Mouse (Mus musculus) large intestine, adult 2 months (tissue): Measurements from ENCODE around the gene Gtf2i. TPM values are rescaled to one million over a fixed set of nuclear protein-coding genes. Genes with fewer than 3 reads are reported as not detected.

Source experiments
- DNase-seq: peaks from one replicate; pipeline ENCODE4 v3.0.0-alpha.2; 2012; ENCODE audit warnings: low read depth, low spot score
- whole genome bisulfite sequencing: fragments of 180-500 bp; shearing (Covaris S2); methylation state at CpG from one replicate; pipeline ENCODE4 v1.1.7; 2018; 5-methylcytosine and 5-hydroxymethylcytosine counted together
- polyA plus RNA-seq: library from polyadenylated mRNA; depleted of rRNA; stranded (reverse); fragments of >200 nt; gene quantifications from 2 replicates; pipeline ENCODE4 v1.2.3, GENCODE M21; 2012

Gtf2i gene
- polyA plus RNA-seq, 1 experiment: 29.3 TPM

GRCm38 (mm10) chr5:134284921-134285320, 29.6 kb downstream of the Gtf2i start:
- 94% methylated on average over 12 of the region's 12 CpGs for WGBS
- DNase-seq: no peak

- 85% methylated on average over 9 of the region's 9 CpGs for WGBS
- no peak for DNase-seq
Observed at GRCm38 (mm10) chr5:134282603-134283002, 32.0 kb downstream of the Gtf2i start.

- 60% methylated on average over 3 of the region's 3 CpGs for WGBS
- DNase-seq: no peak
Observed at GRCm38 (mm10) chr5:134282076-134282475, 32.5 kb downstream of the Gtf2i start.

- 75% methylated on average over 7 of the region's 7 CpGs for WGBS
- no peak for DNase-seq
Observed at GRCm38 (mm10) chr5:134279371-134279770, 35.2 kb downstream of the Gtf2i start.

- WGBS: 77% methylated on average over 4 of the region's 4 CpGs
- no peak for DNase-seq
Observed at GRCm38 (mm10) chr5:134277109-134277508, 37.5 kb downstream of the Gtf2i start.

- no peak for DNase-seq
Observed at GRCm38 (mm10) chr5:134275556-134275955, 39.0 kb downstream of the Gtf2i start.

GRCm38 (mm10) chr5:134275021-134275420, 39.5 kb downstream of the Gtf2i start:
- WGBS: 68% methylated on average over 11 of the region's 11 CpGs
- no peak for DNase-seq

More at GRCm38 (mm10) chr5:134275556-134275955, 39.0 kb downstream of the Gtf2i start:
- WGBS: 74% methylated on average over 10 of the region's 10 CpGs

- 86% methylated on average over 8 of the region's 8 CpGs for WGBS
- no peak for DNase-seq
Observed at GRCm38 (mm10) chr5:134273761-134274160, 40.8 kb downstream of the Gtf2i start.

GRCm38 (mm10) chr5:134272761-134273160, 41.8 kb downstream of the Gtf2i start:
- no peak for DNase-seq
- 82% methylated on average over 11 of the region's 11 CpGs for WGBS

- no peak for DNase-seq
- 83% methylated on average over 11 of the region's 11 CpGs for WGBS
Observed at GRCm38 (mm10) chr5:134271421-134271820, 43.1 kb downstream of the Gtf2i start.

- 67% methylated on average over 4 of the region's 4 CpGs for WGBS
- DNase-seq: no peak
Observed at GRCm38 (mm10) chr5:134270566-134270965, 44.0 kb downstream of the Gtf2i start.

- no peak for DNase-seq
- 55% methylated on average over 5 of the region's 5 CpGs for WGBS
Observed at GRCm38 (mm10) chr5:134269751-134270150, 44.8 kb downstream of the Gtf2i start.

- no peak for DNase-seq
- WGBS: 84% methylated on average over 8 of the region's 8 CpGs
Observed at GRCm38 (mm10) chr5:134268751-134269150, 45.8 kb downstream of the Gtf2i start.

GRCm38 (mm10) chr5:134266404-134266803, 48.2 kb downstream of the Gtf2i start:
- WGBS: 82% methylated on average over 18 of the region's 18 CpGs
- DNase-seq: no peak

GRCm38 (mm10) chr5:134265890-134266289, 48.7 kb downstream of the Gtf2i start:
- DNase-seq: no peak
- WGBS: 79% methylated on average over 2 of the region's 2 CpGs

- WGBS: 93% methylated on average over 9 of the region's 9 CpGs
- no peak for DNase-seq
Observed at GRCm38 (mm10) chr5:134260001-134260636, 54.4 kb downstream of the Gtf2i start.

GRCm38 (mm10) chr5:134258934-134259333, 55.6 kb downstream of the Gtf2i start:
- DNase-seq: no peak
- whole genome bisulfite sequencing: 92% methylated on average over 2 of the region's 2 CpGs

- no peak for DNase-seq
- 53% methylated on average over 4 of the region's 4 CpGs for WGBS
Observed at GRCm38 (mm10) chr5:134258395-134258794, 56.2 kb downstream of the Gtf2i start.

GRCm38 (mm10) chr5:134257349-134258031, 57.1 kb downstream of the Gtf2i start:
- WGBS: 90% methylated on average over 13 of the region's 13 CpGs
- DNase-seq: no peak

GRCm38 (mm10) chr5:134255294-134255693, 59.3 kb downstream of the Gtf2i start:
- DNase-seq: no peak
- WGBS: 89% methylated on average over 10 of the region's 10 CpGs

GRCm38 (mm10) chr5:134253806-134254205, 60.8 kb downstream of the Gtf2i start:
- 68% methylated on average over 3 of the region's 3 CpGs for WGBS
- no peak for DNase-seq
